Mouse (Mus musculus) ovary, postnatal 14 days (tissue): ENCODE measurements around the gene Cyp2w1.
A peak's percentile ranks its signal among the peaks of the same experiment; 100 is the strongest.
"Not testable (repeated sequence)": the region's sequence is repeated elsewhere in the genome, so short reads cannot be mapped to it uniquely, and the experiment has no call there.

Experiments
- DNase-seq: peaks from one replicate; pipeline ENCODE4 v3.0.0; 2022; ENCODE audit warnings: low spot score

Cyp2w1 gene

GRCm38 (mm10) chr5:139384531-139384930, 32.1 kb downstream of the Cyp2w1 start:
- no peak for DNase-seq

GRCm38 (mm10) chr5:139386047-139386446, 33.6 kb downstream of the Cyp2w1 start:
- DNase-seq = no peak

- DNase-seq = no peak
Observed at GRCm38 (mm10) chr5:139387329-139388194, 35.1 kb downstream of the Cyp2w1 start.

GRCm38 (mm10) chr5:139388195-139388570, 35.8 kb downstream of the Cyp2w1 start:
- DNase-seq = no peak

- no peak for DNase-seq
Observed at GRCm38 (mm10) chr5:139388694-139389675, 36.6 kb downstream of the Cyp2w1 start.

- no peak for DNase-seq
Observed at GRCm38 (mm10) chr5:139389676-139390061, 37.3 kb downstream of the Cyp2w1 start.

- not testable (repeated sequence) for DNase-seq
Observed at GRCm38 (mm10) chr5:139390324-139391119, 38.1 kb downstream of the Cyp2w1 start.

GRCm38 (mm10) chr5:139391309-139391990, 39.0 kb downstream of the Cyp2w1 start:
- no peak for DNase-seq

- no peak for DNase-seq
Observed at GRCm38 (mm10) chr5:139392219-139393196, 40.1 kb downstream of the Cyp2w1 start.

- DNase-seq = no peak
Observed at GRCm38 (mm10) chr5:139393197-139393588, 40.8 kb downstream of the Cyp2w1 start.

- no peak for DNase-seq
Observed at GRCm38 (mm10) chr5:139394399-139394798, 42.0 kb downstream of the Cyp2w1 start.

GRCm38 (mm10) chr5:139395528-139395927, 43.1 kb downstream of the Cyp2w1 start:
- no peak for DNase-seq

- DNase-seq = no peak
Observed at GRCm38 (mm10) chr5:139397359-139397916, 45.0 kb downstream of the Cyp2w1 start.

GRCm38 (mm10) chr5:139397959-139398753, 45.7 kb downstream of the Cyp2w1 start:
- peak; percentile 93 for DNase-seq

GRCm38 (mm10) chr5:139398786-139399185, 46.4 kb downstream of the Cyp2w1 start:
- DNase-seq = no peak

GRCm38 (mm10) chr5:139399991-139400390, 47.6 kb downstream of the Cyp2w1 start:
- no peak for DNase-seq

- DNase-seq = no peak
Observed at GRCm38 (mm10) chr5:139402106-139402505, 49.7 kb downstream of the Cyp2w1 start.

GRCm38 (mm10) chr5:139403692-139404260, 51.4 kb downstream of the Cyp2w1 start:
- DNase-seq = no peak
